Mouse (Mus musculus) large intestine, adult 2 months (tissue): ENCODE data around the gene Vpreb3. TPM values are rescaled to one million over a fixed set of nuclear protein-coding genes. Genes with fewer than 3 reads are reported as not detected.
A peak's percentile ranks its signal among the peaks of the same experiment; 100 is the strongest.

Experiments used
- DNase-seq: peaks from one replicate; pipeline ENCODE4 v3.0.0-alpha.2; 2012; ENCODE audit warnings: low read depth, low spot score
- WGBS: fragments of 180-500 bp; shearing (Covaris S2); methylation state at CpG from one replicate; pipeline ENCODE4 v1.1.7; 2018; 5-methylcytosine and 5-hydroxymethylcytosine counted together
- polyA plus RNA-seq: library from polyadenylated mRNA; depleted of rRNA; stranded (reverse); fragments of >200 nt; gene quantifications from 2 replicates; pipeline ENCODE4 v1.2.3, GENCODE M21; 2012

The Vpreb3 gene
- polyA plus RNA-seq, 1 experiment: 43.9 TPM

- no peak for DNase-seq
These were observed 12.6 kb upstream of the Vpreb3 start for GRCm38 (mm10) chr10:75930304-75930703.

GRCm38 (mm10) chr10:75931311-75931710, 11.5 kb upstream of the Vpreb3 start:
- WGBS: 36% methylated on average over 7 of the region's 7 CpGs

More at GRCm38 (mm10) chr10:75930304-75930703, 12.6 kb upstream of the Vpreb3 start:
- 9% methylated on average over 6 of the region's 6 CpGs for WGBS

GRCm38 (mm10) chr10:75932081-75932678, 10.7 kb upstream of the Vpreb3 start:
- no peak for DNase-seq
- WGBS: 5% methylated on average over 44 of the region's 44 CpGs

More at GRCm38 (mm10) chr10:75931311-75931710, 11.5 kb upstream of the Vpreb3 start:
- no peak for DNase-seq

GRCm38 (mm10) chr10:75932891-75933290, 10.0 kb upstream of the Vpreb3 start, which contains the start of gene Chchd10:
TSS of gene Chchd10 (plus strand) at chr10:75933130.
- DNase-seq: no peak
- WGBS: 68% methylated on average over 6 of the region's 6 CpGs

GRCm38 (mm10) chr10:75934991-75935390, 7.9 kb upstream of the Vpreb3 start:
- WGBS: 60% methylated on average over 1 of the region's 1 CpGs
- DNase-seq: no peak

GRCm38 (mm10) chr10:75935680-75936541, 6.9 kb upstream of the Vpreb3 start, which contains the start of gene Mmp11:
TSS of gene Mmp11 (minus strand) at chr10:75936496.
- peak; percentile 86 for DNase-seq
- WGBS: 6% methylated on average over 51 of the region's 51 CpGs

GRCm38 (mm10) chr10:75936909-75937667, 5.8 kb upstream of the Vpreb3 start:
- 52% methylated on average over 18 of the region's 18 CpGs for WGBS
- no peak for DNase-seq

- 54% methylated on average over 10 of the region's 10 CpGs for WGBS
- DNase-seq: no peak
These were observed 4.8 kb upstream of the Vpreb3 start for GRCm38 (mm10) chr10:75937851-75938643.

GRCm38 (mm10) chr10:75939481-75940234, 3.2 kb upstream of the Vpreb3 start:
- 64% methylated on average over 9 of the region's 9 CpGs for WGBS
- DNase-seq: no peak

GRCm38 (mm10) chr10:75940520-75940919, 2.3 kb upstream of the Vpreb3 start, which contains the start of gene Gm867:
TSS of gene Gm867 (minus strand) at chr10:75940672.
- no peak for DNase-seq
- 84% methylated on average over 5 of the region's 5 CpGs for WGBS

GRCm38 (mm10) chr10:75941042-75941824, 1.6 kb upstream of the Vpreb3 start:
- WGBS: 82% methylated on average over 9 of the region's 9 CpGs
- no peak for DNase-seq

- 46% methylated on average over 11 of the region's 11 CpGs for WGBS
- DNase-seq: no peak
These were observed 1.4 kb downstream of the Vpreb3 start for GRCm38 (mm10) chr10:75944066-75944772.

GRCm38 (mm10) chr10:75945213-75945612, 2.4 kb downstream of the Vpreb3 start:
- WGBS: 92% methylated on average over 7 of the region's 7 CpGs
- DNase-seq: no peak

GRCm38 (mm10) chr10:75945896-75946295, 3.0 kb downstream of the Vpreb3 start:
- WGBS: 62% methylated on average over 7 of the region's 7 CpGs
- no peak for DNase-seq

GRCm38 (mm10) chr10:75948079-75948478, 5.2 kb downstream of the Vpreb3 start:
- whole genome bisulfite sequencing: 79% methylated on average over 5 of the region's 5 CpGs
- DNase-seq: no peak

GRCm38 (mm10) chr10:75949053-75950045, 6.5 kb downstream of the Vpreb3 start:
- WGBS: 75% methylated on average over 22 of the region's 22 CpGs
- no peak for DNase-seq
